Mouse (Mus musculus) hindbrain, embryonic 16.5 days (tissue): ENCODE data around the gene Mbtps1. TPM values are rescaled to one million over a fixed set of nuclear protein-coding genes. Genes with fewer than 3 reads are reported as not detected.

Source experiments
- ATAC-seq: fragments of 200-750 bp; cut with Nextera tagmentation; 2 replicates; pipeline ENCODE4 v1.8.0; 2017; ENCODE audit warnings: moderate TSS enrichment, moderate library complexity
- H3K27ac ChIP-seq: fragments of 300-500 bp; sonication (generic); 2 replicates; pipeline ENCODE4 v1.5.1; 2014; ENCODE audit warnings: low read depth, mild to moderate bottlenecking, control low read depth, low read length, moderate library complexity
- H3K27me3 ChIP-seq: fragments of 300-500 bp; sonication (generic); replicated peaks from 2 replicates; pipeline ENCODE4 v1.6.1; 2014; ENCODE audit warnings: low read length; ENCODE audit not compliant: control insufficient read depth, insufficient read depth
- H3K36me3 ChIP-seq: fragments of 300-500 bp; sonication (generic); 2 replicates; pipeline ENCODE4 v1.6.1; 2014; ENCODE audit warnings: mild to moderate bottlenecking, low read length, moderate library complexity, mixed read lengths; ENCODE audit not compliant: control insufficient read depth, insufficient read depth
- H3K4me1 ChIP-seq: fragments of 300-500 bp; sonication (generic); 2 replicates; pipeline ENCODE4 v1.6.1; 2014; ENCODE audit warnings: low read depth, low read length; ENCODE audit not compliant: control insufficient read depth, insufficient read depth
- H3K4me2 ChIP-seq: fragments of 300-500 bp; sonication (generic); 2 replicates; pipeline ENCODE4 v1.6.1; 2014; ENCODE audit warnings: mild to moderate bottlenecking, low read length, control low read depth, moderate library complexity
- H3K4me3 ChIP-seq: fragments of 300-500 bp; sonication (generic); 2 replicates; pipeline ENCODE4 v1.5.1; 2014; ENCODE audit warnings: mild to moderate bottlenecking, low read length, control low read depth, moderate library complexity
- H3K9ac ChIP-seq: fragments of 300-500 bp; sonication (generic); 2 replicates; pipeline ENCODE4 v1.6.1; 2014; ENCODE audit warnings: low read depth, mild to moderate bottlenecking, control low read depth, low read length, moderate library complexity
- H3K9me3 ChIP-seq: fragments of 300-500 bp; sonication (generic); 2 replicates; pipeline ENCODE4 v1.6.1; 2014; ENCODE audit warnings: mild to moderate bottlenecking, low read length, moderate library complexity; ENCODE audit not compliant: control insufficient read depth
- WGBS: fragments of 180-500 bp; shearing (Covaris S2); extraction: QIAGEN DNeasy Blood & Tissue Kit; methylation state at CpG from one replicate; pipeline ENCODE4 v1.1.7; 2014; 5-methylcytosine and 5-hydroxymethylcytosine counted together
- polyA plus RNA-seq: library from polyadenylated mRNA; unstranded; fragments of >200 nt; fragmentation: Nextera tagmentation; extraction: Ambion mirVana; gene quantifications from 2 replicates; pipeline ENCODE4 v1.2.1, GENCODE M21; 2015

Mbtps1 gene
- polyA plus RNA-seq, 1 experiment from 2014 or later: 46.3 TPM

DNA sequence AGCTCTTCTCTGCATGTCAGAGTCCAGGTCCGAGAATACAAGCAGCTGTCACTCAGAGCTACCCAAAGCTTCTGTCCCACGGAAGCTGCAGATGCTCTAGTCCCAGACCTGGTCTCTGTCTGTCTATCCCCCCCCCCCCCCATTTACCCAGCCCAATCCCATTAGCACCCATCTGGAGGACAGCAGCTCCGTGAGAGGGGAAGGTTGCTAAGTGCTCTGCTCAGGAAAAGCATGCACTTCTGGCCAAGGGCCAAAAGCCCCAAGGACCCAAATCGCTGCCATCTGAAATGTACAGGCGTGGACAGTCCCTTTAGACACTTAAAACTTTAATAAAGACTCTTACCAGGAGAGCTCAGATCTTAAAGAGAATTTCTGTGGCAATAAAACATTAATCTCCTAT is 41.9 kb downstream of the Mbtps1 start:
- no peak for ATAC-seq
- Histone ChIP-seq H3K27me3 (no peaks in the 10 kb centered on the region), H3K36me3 (peaks cover 52% of the 10 kb centered on the region), H3K4me2 (no peak overlapping the region), H3K9ac (no peak overlapping the region), H3K4me3 (no peak overlapping the region), H3K9me3 (no peaks in the 10 kb centered on the region), H3K4me1 (no peaks in the 10 kb centered on the region; the same call in 1 of the 2 replicates), H3K27ac (no peak overlapping the region)
- 32% methylated on average over 5 of the region's 5 CpGs for WGBS

DNA sequence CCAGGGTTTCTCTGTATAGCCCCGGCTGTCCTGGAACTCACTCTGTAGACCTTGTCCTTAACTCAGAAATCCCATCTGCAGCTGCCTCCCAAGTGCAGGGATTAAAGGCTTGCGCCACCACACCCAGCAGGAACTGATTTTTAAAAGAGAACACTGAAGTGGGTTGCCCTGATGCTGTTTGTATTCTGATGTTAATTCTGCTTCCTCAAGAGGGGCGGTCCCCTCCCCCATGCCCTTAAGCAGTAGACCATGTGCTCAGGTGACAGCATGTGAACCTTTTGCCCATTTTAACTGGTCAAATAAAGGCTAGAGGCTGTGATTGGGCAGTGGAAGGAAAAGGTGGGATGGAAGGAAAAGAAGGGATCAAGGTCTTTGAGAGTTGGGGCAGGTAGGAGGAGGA is 42.8 kb downstream of the Mbtps1 start:
- H3K27ac ChIP-seq: no peak overlapping the region
- H3K4me1 ChIP-seq: no peaks in the 10 kb centered on the region; the same call in 1 of the 2 replicates
- peaks cover 48% of the 10 kb centered on the region for H3K36me3 ChIP-seq
- H3K27me3 ChIP-seq: no peaks in the 10 kb centered on the region
- WGBS: 52% methylated on average over 3 of the region's 3 CpGs
- H3K9me3 ChIP-seq: no peaks in the 10 kb centered on the region
- no peak overlapping the region for H3K9ac ChIP-seq
- no peak overlapping the region for H3K4me2 ChIP-seq
- no peak for ATAC-seq
- H3K4me3 ChIP-seq: no peak overlapping the region

DNA sequence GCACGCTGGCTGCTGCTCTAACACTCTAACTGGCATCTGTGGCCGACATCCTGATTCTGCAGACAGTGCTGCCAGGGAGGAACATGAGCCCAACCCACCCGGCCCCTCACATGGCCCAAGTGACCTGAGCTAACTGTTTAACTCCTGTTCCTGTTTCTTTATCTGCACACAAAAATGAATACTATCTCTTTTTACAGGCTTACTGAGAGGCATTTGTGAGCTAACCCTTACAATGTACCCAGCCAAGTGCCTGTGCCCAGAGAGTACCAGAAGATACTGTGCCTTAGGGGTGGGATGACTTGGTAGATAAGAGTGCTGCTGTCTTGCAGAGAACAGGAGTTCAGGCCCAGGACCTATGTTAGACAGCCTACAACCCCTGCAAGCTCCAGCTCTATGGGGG is 43.6 kb downstream of the Mbtps1 start:
- Histone ChIP-seq H3K9ac (no peak overlapping the region), H3K9me3 (no peaks in the 10 kb centered on the region), H3K27me3 (no peaks in the 10 kb centered on the region), H3K27ac (no peak overlapping the region), H3K4me1 (no peaks in the 10 kb centered on the region; the same call in 1 of the 2 replicates), H3K4me3 (no peak overlapping the region), H3K4me2 (no peak overlapping the region), H3K36me3 (peaks cover 50% of the 10 kb centered on the region)
- ATAC-seq: no peak
- 88% methylated on average over 3 of the region's 3 CpGs for whole genome bisulfite sequencing

DNA sequence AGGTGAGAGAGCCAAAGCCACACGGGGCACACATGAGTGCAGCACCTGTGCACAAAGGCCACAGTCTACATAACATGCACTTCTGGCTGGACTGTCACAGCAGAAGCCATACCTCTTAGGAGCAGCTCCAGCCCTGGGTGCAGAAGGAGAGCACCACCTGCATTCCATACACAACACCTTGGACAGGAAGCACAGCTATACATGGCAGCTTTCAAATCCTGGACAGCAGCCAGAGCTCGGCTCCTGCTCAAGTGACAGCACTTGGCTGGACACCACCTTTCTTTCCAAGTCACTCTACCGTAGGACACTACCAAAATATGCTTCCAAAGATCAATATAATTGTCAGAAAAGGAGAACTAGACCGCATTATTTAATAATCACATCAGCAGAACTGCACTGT is 45.1 kb downstream of the Mbtps1 start:
- ATAC-seq: no peak
- Histone ChIP-seq H3K4me1 (no peaks in the 10 kb centered on the region; the same call in 1 of the 2 replicates), H3K4me3 (no peak overlapping the region), H3K27me3 (no peaks in the 10 kb centered on the region), H3K4me2 (no peak overlapping the region), H3K36me3 (peaks cover 56% of the 10 kb centered on the region), H3K9me3 (no peaks in the 10 kb centered on the region), H3K9ac (no peak overlapping the region), H3K27ac (no peak overlapping the region)
- 91% methylated on average over 4 of the region's 4 CpGs for WGBS

DNA sequence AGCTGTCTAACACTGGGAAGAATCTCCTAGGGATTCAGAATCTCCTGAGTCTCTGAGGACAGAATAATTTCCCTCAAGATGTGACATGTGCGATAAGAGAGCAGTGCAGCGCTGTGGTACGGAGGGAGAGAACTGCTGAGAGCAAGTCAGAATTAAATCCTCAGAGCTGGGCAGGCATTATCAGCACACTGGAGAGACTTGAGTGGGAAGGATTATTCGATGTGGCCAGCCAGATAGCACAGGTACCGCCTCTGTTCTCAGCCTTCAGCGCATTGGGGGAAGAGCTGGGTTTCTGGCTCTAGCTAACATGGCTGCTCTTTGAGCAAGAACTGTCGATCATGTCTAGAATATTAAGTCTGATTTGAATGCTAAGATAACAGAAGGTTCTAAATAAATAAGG is 46.8 kb downstream of the Mbtps1 start:
- no peak overlapping the region for H3K27ac ChIP-seq
- H3K9me3 ChIP-seq: no peaks in the 10 kb centered on the region
- 0 out of 2 replicates have a peak, but pooled peaks have one; percentile 34 for ATAC-seq
- H3K4me1 ChIP-seq: no peaks in the 10 kb centered on the region; the same call in 1 of the 2 replicates
- H3K9ac ChIP-seq: no peak overlapping the region
- H3K27me3 ChIP-seq: no peaks in the 10 kb centered on the region
- no peak overlapping the region for H3K4me2 ChIP-seq
- 88% methylated on average over 7 of the region's 7 CpGs for WGBS
- H3K36me3 ChIP-seq: peaks cover 49% of the 10 kb centered on the region
- no peak overlapping the region for H3K4me3 ChIP-seq

DNA sequence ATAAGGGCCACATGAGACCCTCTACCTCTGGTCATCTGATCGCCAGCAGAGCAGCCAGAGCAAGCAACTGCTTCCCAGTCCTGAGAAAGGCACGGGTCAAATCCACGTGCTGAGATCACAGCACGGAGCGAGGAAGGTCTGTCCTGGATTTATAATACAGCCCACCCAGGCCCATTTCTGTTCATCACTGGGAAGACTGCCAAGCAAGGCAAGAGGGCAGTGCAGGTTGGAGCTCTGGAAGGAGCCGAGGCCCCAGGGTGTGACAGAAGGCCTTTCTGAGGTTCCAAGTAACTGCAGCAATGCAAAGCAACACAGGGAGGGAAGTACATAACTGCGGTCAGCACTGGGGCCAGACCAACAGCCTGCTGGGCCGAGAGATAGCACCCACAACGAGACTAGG is 48.1 kb downstream of the Mbtps1 start:
- Histone ChIP-seq H3K27me3 (no peaks in the 10 kb centered on the region), H3K4me1 (no peaks in the 10 kb centered on the region), H3K27ac (no peak overlapping the region), H3K4me2 (no peak overlapping the region), H3K9me3 (no peaks in the 10 kb centered on the region), H3K9ac (no peak overlapping the region), H3K36me3 (peaks cover 51% of the 10 kb centered on the region), H3K4me3 (no peak overlapping the region)
- 83% methylated on average over 9 of the region's 9 CpGs for WGBS
- ATAC-seq: no peak

DNA sequence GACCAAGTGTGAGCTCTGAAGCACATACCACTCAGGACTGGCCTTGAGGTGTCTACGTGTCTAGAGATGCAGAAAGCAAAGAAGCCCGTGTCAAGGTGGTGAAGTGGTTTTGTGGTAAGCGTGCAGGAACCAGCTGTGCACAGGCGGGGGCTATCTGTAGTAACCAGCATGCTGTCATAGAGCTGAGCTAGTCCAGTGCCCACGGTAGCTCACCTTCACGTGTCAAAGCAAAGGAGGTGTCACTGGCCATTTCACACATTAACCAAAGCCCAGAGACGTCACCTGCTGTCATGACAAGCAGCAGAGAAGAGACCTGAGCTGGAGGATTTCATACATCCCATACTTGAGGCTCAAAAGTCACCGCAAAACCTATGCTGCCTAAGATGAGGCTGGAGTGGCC is 52.4 kb downstream of the Mbtps1 start:
- Histone ChIP-seq H3K9me3 (no peaks in the 10 kb centered on the region), H3K4me2 (no peak overlapping the region), H3K4me3 (no peak overlapping the region), H3K4me1 (no peaks in the 10 kb centered on the region), H3K36me3 (peaks cover 29% of the 10 kb centered on the region), H3K27ac (no peak overlapping the region), H3K9ac (no peak overlapping the region), H3K27me3 (no peaks in the 10 kb centered on the region)
- ATAC-seq: no peak
- WGBS: 88% methylated on average over 8 of the region's 8 CpGs

DNA sequence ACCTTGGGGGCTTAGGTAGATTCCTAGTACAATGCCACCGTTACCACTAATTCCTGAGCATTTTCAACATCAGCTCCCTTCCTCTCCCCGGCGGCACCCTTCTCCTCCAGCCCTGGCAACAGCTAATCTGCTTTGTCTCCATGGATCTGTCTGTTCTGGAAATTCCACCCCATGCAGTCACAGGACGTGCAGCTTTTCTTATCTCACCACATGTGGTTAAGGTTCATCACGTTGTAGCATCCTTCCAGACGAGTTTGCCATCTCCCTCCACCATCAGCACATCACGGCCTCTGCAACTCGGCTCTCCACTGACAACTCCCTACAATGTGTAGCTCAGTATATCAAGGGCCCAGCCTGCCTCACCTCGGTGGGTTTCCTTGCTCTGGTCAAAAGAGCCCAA is 53.0 kb downstream of the Mbtps1 start:
- 49% methylated on average over 9 of the region's 9 CpGs for WGBS
- ATAC-seq: no peak
- H3K27me3 ChIP-seq: no peaks in the 10 kb centered on the region
- no peak overlapping the region for H3K27ac ChIP-seq
- no peak overlapping the region for H3K4me2 ChIP-seq
- H3K36me3 ChIP-seq: peaks cover 26% of the 10 kb centered on the region
- H3K9ac ChIP-seq: no peak overlapping the region
- no peaks in the 10 kb centered on the region for H3K4me1 ChIP-seq
- H3K9me3 ChIP-seq: no peaks in the 10 kb centered on the region
- H3K4me3 ChIP-seq: no peak overlapping the region

DNA sequence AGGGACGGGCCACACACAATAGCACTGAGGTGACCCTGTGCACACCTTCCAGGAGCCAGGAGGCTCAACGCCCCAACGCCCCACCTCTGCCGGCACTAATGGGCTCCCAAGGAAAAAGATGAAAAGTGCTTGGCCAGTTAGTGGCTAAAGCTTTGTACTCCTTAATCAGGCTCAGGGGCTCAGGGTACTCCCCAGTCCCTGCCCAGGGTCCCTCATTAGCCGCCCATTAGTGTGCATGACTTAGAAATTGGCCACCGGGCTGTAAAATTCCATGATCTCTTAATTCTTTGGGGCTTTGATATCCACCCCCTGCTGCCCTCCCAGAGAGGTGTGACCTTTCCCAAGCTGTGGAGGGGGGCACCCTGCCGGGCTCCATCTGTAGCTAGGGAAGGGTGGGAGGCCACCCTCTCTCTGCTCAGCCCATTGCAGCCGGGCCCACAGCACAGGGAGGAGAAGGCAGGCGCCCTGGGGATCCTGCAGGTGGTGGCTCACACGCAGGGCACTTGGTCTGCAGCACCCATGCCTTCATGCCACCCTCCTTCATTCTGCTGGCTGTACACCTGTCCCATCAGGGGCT is 55.3 kb downstream of the Mbtps1 start:
- Histone ChIP-seq H3K27me3 (no peaks in the 10 kb centered on the region), H3K4me2 (no peak overlapping the region), H3K9me3 (no peaks in the 10 kb centered on the region), H3K4me1 (no peaks in the 10 kb centered on the region), H3K4me3 (no peak overlapping the region), H3K27ac (no peak overlapping the region), H3K9ac (no peak overlapping the region), H3K36me3 (peaks cover 5% of the 10 kb centered on the region)
- 41% methylated on average over 9 of the region's 10 CpGs for WGBS
- no peak for ATAC-seq

DNA sequence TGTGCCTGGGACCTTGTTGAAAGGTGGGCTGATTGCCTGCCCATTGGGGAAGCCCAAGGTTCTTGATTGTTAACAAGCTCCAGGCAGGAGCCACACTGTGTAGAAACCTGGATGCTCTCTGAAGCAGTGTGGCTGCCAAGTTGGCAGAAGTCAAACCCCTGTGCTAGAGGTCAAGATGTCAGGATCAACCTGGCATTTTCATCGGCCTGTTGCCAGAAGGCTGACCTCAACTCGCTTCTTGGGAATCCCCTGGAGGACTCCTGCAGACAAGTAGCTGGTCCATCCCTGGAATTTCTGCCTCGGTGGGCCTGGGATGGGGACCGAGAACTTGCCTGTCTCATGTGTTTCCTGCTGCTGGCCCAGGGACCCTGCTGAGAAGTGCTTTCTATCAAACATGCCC is 56.4 kb downstream of the Mbtps1 start:
- no peaks in the 10 kb centered on the region for H3K27me3 ChIP-seq
- 69% methylated on average over 4 of the region's 4 CpGs for WGBS
- no peak overlapping the region for H3K27ac ChIP-seq

More for the DNA sequence above, 56.4 kb downstream of the Mbtps1 start:
- no peak overlapping the region for H3K4me3 ChIP-seq
- H3K9me3 ChIP-seq: no peaks in the 10 kb centered on the region
- H3K36me3 ChIP-seq: peaks cover 3% of the 10 kb centered on the region; the same call in 1 of the 2 replicates
- no peak overlapping the region for H3K4me2 ChIP-seq
- no peak overlapping the region for H3K9ac ChIP-seq
- H3K4me1 ChIP-seq: no peaks in the 10 kb centered on the region
- ATAC-seq: no peak
